Mouse (Mus musculus): ENCODE data around the gene Fbxl17. TPM values are rescaled to one million over a fixed set of nuclear protein-coding genes. Genes with fewer than 3 reads are reported as not detected.

Fbxl17 gene
- polyA plus RNA-seq, 1 experiment from 2014 or later, result 12.0 TPM

DNA sequence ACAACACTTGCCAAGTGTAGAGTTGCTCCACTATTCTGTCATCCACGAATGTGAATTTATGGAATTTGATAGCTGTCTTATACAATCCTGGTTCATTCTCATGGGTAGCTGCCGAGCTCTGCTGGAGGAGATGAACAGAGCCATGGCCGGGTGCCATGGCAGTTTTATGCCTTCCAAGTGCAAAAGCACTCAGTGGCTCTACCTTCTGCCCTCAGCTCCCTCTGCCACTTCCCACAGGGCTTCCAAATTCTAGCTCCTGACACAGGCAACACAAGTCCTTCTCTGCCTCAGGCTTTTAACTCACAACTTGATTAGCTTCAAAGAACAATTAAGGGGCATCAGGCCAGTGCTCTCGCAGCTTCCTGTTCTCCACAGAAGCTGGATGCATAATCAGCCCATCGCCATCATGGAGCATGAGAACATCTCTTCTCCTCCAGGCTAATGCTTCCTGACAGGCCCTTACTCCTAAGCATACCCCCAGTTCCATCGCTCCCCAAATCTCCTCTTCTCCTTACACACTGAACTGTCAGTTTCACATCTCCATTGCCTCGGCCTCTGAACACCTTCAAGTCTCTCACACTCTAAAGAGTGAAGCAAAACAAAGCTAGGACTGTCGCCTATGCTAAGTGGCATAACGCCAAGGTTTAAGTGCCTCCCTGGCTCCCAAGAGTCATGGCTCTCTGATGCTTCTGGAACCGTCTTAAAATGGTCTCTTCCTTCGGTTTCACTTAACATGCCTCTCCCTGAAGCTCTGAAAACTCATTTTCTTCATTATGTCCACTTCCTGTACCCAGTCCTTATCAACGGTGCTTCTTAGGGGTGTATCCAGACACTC is 184.0 kb downstream of the Fbxl17 start:
- Histone ChIP-seq H3K27ac (no peak overlapping the region), H3K9me3 (no peaks in the 10 kb centered on the region), H3K4me1 (replicated peaks) (peaks cover 14% of the 10 kb centered on the region; the same call in 1 of the 2 replicates), H3K9ac (no peak overlapping the region), H3K27me3 (no peaks in the 10 kb centered on the region), H3K4me2 (no peak overlapping the region), H3K4me3 (no peak overlapping the region), H3K36me3 (no peaks in the 10 kb centered on the region)
- 82% methylated on average over 12 of the region's 12 CpGs for WGBS
- ATAC-seq (ENCODE audit: low FRiP score), result no peak

DNA sequence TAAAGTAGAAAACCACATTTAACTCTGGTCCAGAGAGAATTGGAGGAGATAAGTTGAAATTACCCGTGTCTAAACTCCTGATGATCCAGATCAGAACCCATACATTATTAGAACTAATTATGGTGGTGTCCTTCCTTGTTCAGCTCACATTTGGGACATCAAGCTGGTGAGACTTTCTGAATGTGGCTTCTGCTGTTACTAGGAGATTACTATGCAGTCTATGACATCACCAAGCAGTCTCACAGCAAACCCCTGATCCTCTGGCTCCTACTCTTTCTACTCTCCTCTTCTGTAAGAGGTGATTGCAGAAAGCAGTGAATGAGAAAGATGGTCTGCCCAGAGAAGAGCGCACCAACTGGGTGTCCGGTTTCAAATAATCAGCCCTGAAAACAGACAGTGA is 187.0 kb downstream of the Fbxl17 start:
- H3K27me3 ChIP-seq, result no peaks in the 10 kb centered on the region
- H3K4me2 ChIP-seq, result no peak overlapping the region
- peaks cover 14% of the 10 kb centered on the region; the same call in 1 of the 2 replicates for H3K4me1 ChIP-seq (replicated peaks)
- H3K27ac ChIP-seq, result no peak overlapping the region
- no peak for ATAC-seq (ENCODE audit: low FRiP score)
- no peak overlapping the region for H3K9ac ChIP-seq
- H3K36me3 ChIP-seq, result no peaks in the 10 kb centered on the region
- WGBS, result 98% methylated on average over 3 of the region's 3 CpGs
- H3K9me3 ChIP-seq, result no peaks in the 10 kb centered on the region
- H3K4me3 ChIP-seq, result no peak overlapping the region

DNA sequence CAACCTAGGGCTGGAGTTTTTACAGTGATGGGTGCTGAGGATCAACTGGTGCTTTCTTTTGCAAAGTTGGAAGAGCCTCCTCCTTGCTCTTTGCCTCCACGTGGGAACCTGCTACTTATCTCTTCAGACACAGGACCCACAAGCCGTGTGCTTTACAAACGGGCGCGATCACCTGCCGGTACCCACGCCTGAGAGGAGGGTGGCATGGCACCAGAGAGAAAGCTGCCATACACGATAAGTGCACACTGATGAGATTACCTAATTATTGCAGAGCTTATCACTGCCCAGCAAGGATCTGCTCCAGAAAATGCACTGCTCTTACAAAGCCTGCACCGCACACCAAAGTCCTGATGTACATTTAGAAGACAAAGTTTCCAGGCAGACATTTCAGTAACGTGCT is 187.5 kb downstream of the Fbxl17 start:
- Histone ChIP-seq H3K9me3 (no peaks in the 10 kb centered on the region), H3K4me3 (no peak overlapping the region), H3K27ac (no peak overlapping the region), H3K4me1 (replicated peaks) (peaks cover 9% of the 10 kb centered on the region; the same call in 1 of the 2 replicates), H3K36me3 (no peaks in the 10 kb centered on the region), H3K4me2 (no peak overlapping the region), H3K9ac (no peak overlapping the region), H3K27me3 (no peaks in the 10 kb centered on the region)
- no peak for ATAC-seq (ENCODE audit: low FRiP score)
- 88% methylated on average over 10 of the region's 10 CpGs for WGBS

DNA sequence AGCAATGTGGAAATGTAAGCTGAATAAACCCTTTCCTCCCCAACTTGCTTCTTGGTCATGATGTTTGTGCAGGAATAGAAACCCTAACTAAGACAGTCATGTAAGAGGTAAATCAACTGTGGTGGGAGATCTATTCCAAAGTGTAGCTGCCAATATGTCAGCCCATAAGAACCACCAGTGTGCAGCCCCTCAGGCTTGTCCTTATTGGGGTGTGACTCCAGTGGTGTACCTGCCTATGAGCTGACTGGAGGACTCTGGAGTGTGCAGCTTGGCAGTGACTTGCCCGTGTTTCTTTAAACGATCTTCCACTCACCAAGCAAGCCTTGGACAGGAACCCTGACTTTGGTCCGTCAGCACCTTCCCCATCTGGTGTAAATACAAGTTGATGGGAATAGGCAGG is 188.2 kb downstream of the Fbxl17 start:
- Histone ChIP-seq H3K36me3 (no peaks in the 10 kb centered on the region), H3K27ac (no peak overlapping the region), H3K27me3 (no peaks in the 10 kb centered on the region), H3K4me2 (no peak overlapping the region), H3K4me3 (no peak overlapping the region), H3K9me3 (no peaks in the 10 kb centered on the region), H3K9ac (no peak overlapping the region), H3K4me1 (replicated peaks) (peaks cover 9% of the 10 kb centered on the region; the same call in 1 of the 2 replicates)
- no peak for ATAC-seq (ENCODE audit: low FRiP score)
- WGBS, result 84% methylated on average over 3 of the region's 3 CpGs

DNA sequence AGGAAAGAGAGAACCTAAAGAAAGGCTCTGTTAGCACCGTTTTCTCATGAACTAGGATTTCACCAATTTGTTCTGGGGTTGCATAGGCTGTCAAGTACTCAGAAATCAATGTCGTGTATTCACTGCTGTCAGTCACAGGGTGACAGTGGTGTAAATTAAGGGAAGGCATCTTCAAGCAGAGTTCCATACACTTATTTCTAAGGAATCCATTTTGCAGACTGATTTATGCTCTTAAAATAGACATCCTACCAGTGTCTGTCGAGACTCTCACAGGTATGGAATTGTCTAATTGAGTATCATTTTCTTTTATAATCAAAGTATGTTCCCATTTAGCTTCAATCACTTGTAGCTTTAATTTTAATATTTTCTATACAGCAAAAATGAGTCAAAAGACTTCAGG is 189.8 kb downstream of the Fbxl17 start:
- H3K4me1 ChIP-seq (replicated peaks), result 0 out of 2 replicates have a peak, but pooled peaks cover 3% of the 10 kb centered on the region
- ATAC-seq (ENCODE audit: low FRiP score), result no peak
- H3K4me2 ChIP-seq, result no peak overlapping the region
- WGBS, result 67% methylated on average over 3 of the region's 3 CpGs
- H3K4me3 ChIP-seq, result no peak overlapping the region
- no peaks in the 10 kb centered on the region for H3K27me3 ChIP-seq
- no peaks in the 10 kb centered on the region for H3K9me3 ChIP-seq
- no peaks in the 10 kb centered on the region for H3K36me3 ChIP-seq
- H3K27ac ChIP-seq, result no peak overlapping the region
- no peak overlapping the region for H3K9ac ChIP-seq

DNA sequence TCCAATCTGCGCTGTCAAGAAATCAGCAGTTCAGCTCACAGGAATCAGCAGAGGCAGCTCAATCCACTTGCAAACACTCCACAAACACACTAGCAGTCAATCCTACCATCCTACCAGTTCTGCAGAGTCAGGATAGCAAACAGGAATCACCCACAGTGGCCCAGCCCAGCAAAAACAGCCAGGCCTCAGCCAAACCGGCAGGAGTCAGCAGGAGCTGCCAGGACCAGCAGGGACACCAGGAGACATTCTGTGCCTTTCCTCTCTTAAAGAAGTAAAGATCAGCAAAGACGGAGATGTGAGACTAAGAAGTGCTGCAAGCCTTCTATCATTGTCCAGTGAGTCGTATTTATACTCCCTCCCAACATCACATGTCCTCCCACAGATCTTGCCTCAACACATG is 196.0 kb downstream of the Fbxl17 start:
- no peak for ATAC-seq (ENCODE audit: low FRiP score)
- Histone ChIP-seq H3K9ac (no peak overlapping the region), H3K27ac (no peak overlapping the region), H3K4me3 (no peak overlapping the region), H3K4me2 (no peak overlapping the region), H3K4me1 (replicated peaks) (peaks cover 26% of the 10 kb centered on the region), H3K27me3 (no peaks in the 10 kb centered on the region), H3K36me3 (no peaks in the 10 kb centered on the region), H3K9me3 (no peaks in the 10 kb centered on the region)
- WGBS, result 39% methylated on average over 4 of the region's 4 CpGs

DNA sequence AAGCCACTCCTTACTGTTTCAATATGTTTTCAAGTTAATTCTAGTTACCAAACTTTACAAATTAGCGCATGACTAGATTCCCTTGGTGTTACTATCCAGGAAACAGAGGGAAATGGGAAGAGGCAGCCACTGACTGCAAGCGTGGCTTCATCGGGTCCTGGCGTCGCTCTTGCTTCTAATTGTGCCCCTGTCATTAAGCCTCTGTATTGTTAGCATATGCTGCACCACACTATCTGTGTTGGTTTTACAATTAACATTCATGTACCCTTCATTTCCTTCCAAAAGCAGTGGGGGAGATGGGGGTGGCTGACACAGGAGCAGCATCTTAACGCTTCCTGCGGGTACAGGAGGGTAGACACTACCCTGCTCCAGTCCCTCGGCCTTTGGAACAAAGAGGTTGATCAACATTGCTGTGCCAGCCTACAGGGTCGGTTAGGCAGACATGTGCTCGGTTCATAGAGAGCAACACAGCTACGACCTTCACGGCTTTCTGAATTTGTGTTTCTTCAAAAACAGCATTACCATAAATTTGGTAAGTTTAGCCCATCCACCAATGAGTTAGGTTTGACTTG is 197.9 kb downstream of the Fbxl17 start:
- no peaks in the 10 kb centered on the region for H3K9me3 ChIP-seq
- peak; percentile 43 for ATAC-seq (ENCODE audit: low FRiP score)
- H3K27me3 ChIP-seq, result no peaks in the 10 kb centered on the region
- no peak overlapping the region for H3K4me3 ChIP-seq
- H3K4me1 ChIP-seq (replicated peaks), result peaks cover 26% of the 10 kb centered on the region
- H3K9ac ChIP-seq, result no peak overlapping the region
- 45% methylated on average over 12 of the region's 12 CpGs for WGBS
- no peaks in the 10 kb centered on the region for H3K36me3 ChIP-seq
- H3K27ac ChIP-seq, result no peak overlapping the region
- H3K4me2 ChIP-seq, result no peak overlapping the region

DNA sequence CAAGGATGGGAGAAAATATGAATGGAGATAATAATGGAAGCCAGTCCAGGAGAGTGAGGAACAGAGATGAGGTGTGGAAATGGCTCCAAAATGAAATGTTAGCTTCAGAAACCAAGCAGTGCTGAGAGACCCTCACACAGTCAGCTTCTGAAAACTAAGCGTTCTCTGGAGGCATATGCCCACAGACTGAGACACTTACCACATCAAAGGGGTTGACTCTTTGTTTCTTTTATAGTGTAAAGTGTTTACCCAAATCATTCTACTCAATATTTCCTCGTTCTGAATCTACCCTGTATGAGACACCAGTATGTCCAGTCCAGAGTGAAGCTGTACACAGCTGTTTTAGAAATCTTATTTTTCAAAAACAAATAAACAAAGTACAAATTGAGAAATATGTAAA is 204.3 kb downstream of the Fbxl17 start:
- H3K27me3 ChIP-seq, result no peaks in the 10 kb centered on the region
- H3K9ac ChIP-seq, result no peak overlapping the region
- no peaks in the 10 kb centered on the region for H3K9me3 ChIP-seq
- no peak for ATAC-seq (ENCODE audit: low FRiP score)
- H3K4me1 ChIP-seq (replicated peaks), result 0 out of 2 replicates have a peak, but pooled peaks cover 4% of the 10 kb centered on the region
- H3K4me3 ChIP-seq, result no peak overlapping the region
- 46% methylated on average over 2 of the region's 2 CpGs for WGBS
- no peak overlapping the region for H3K4me2 ChIP-seq
- no peaks in the 10 kb centered on the region for H3K36me3 ChIP-seq
- no peak overlapping the region for H3K27ac ChIP-seq

DNA sequence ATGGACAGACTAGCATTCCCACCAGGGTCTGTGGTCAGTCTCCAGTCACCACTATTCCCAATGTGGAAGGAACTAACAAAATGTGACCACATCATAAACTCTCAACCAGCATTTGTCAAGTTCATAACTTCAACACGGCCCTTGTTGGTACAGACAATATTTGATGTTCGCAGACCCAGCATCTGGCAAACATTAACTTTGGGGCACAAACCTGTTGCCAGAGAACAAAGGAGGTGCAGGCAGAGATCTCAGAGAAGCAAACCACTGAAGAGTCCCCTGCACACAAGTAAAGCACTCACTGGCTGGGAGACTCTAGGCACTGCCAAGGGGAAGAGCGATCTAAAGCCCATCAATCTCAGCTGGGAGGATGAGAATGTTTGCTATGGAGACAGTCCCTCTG is 204.9 kb downstream of the Fbxl17 start:
- H3K4me3 ChIP-seq, result no peak overlapping the region
- 36% methylated on average over 3 of the region's 3 CpGs for WGBS
- H3K9me3 ChIP-seq, result no peaks in the 10 kb centered on the region
- H3K4me2 ChIP-seq, result no peak overlapping the region
- 0 out of 2 replicates have a peak, but pooled peaks cover 4% of the 10 kb centered on the region for H3K4me1 ChIP-seq (replicated peaks)
- no peaks in the 10 kb centered on the region for H3K27me3 ChIP-seq
- no peak for ATAC-seq (ENCODE audit: low FRiP score)
- H3K27ac ChIP-seq, result no peak overlapping the region
- H3K36me3 ChIP-seq, result no peaks in the 10 kb centered on the region
- no peak overlapping the region for H3K9ac ChIP-seq

DNA sequence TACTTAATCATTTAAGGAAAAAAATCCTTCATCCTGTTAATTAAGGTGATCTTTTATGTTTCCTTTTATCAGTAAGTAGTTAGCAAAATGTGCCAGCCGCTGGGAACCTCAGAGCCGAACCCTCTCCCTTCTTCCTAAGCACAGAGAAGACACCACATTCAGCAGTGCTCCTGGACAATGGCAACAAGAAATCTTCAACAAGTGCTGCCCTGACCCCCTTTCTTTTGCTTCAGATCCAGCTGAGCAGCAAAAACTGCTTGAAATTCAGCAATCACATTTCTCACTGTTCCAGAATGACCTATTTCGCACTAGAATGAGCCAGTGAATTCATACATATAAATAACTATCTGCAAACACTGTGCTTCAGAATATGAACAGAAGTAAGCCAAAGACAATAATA is 205.8 kb downstream of the Fbxl17 start:
- Histone ChIP-seq H3K36me3 (no peaks in the 10 kb centered on the region), H3K4me3 (no peak overlapping the region), H3K9me3 (no peaks in the 10 kb centered on the region), H3K4me1 (replicated peaks) (0 out of 2 replicates have a peak, but pooled peaks cover 4% of the 10 kb centered on the region), H3K4me2 (no peak overlapping the region), H3K9ac (no peak overlapping the region), H3K27ac (no peak overlapping the region), H3K27me3 (no peaks in the 10 kb centered on the region)
- 17% methylated on average over 3 of the region's 3 CpGs for WGBS
- ATAC-seq (ENCODE audit: low FRiP score), result no peak

DNA sequence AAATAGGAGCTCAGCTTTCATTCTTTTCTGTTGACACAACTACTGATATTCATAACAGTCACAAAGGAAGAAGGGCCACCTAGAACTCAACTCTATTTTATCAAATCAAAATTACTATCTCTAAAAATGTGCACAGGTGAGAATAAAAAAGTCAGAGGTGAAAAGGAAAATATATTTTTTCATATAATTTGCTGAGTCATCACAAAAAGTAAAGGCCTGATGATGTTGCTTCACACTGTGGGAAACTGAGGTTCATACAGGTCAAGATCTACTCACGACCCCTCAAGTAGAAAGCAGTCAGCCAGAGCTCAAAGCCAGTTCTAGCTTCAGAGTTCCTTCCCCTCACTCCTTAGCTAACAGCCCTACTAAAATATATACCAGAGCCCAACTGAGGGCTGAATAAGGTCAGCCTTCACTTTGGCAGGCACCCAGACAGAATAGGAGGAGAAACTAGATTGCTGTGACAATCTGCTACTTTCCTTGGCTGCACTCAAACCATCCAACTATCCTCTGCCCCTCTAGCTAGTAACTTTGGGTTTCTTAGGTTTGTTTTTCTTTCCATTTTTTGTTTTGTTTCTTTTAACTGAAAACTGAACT is 210.4 kb downstream of the Fbxl17 start:
- no peak for ATAC-seq (ENCODE audit: low FRiP score)
- Histone ChIP-seq H3K36me3 (no peaks in the 10 kb centered on the region), H3K27ac (no peak overlapping the region), H3K9ac (no peak overlapping the region), H3K4me2 (no peak overlapping the region), H3K4me3 (no peak overlapping the region), H3K4me1 (replicated peaks) (peaks cover 21% of the 10 kb centered on the region), H3K27me3 (no peaks in the 10 kb centered on the region), H3K9me3 (no peaks in the 10 kb centered on the region)
- WGBS, result 91% methylated on average over 1 of the region's 1 CpGs

DNA sequence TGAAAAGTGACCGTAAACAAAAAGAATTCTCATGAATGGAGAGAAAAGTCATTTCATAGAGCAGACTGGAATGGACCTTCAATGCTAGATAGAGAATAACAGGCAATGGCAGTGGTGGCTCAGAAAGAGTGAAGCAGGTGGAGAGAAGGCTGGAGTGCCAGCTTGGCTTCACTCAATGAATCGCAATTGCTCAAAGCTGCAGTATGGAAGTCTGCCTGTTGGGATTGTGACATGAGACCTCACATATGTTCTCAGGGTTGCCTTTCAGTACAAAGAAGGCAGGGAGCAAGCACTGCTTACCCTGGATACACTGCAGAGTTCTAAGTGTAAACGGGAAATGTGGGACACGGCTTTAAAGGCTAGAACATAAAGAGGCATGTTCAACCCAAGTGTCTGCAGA is 211.0 kb downstream of the Fbxl17 start:
- Histone ChIP-seq H3K4me1 (replicated peaks) (peaks cover 21% of the 10 kb centered on the region), H3K27ac (no peak overlapping the region), H3K36me3 (no peaks in the 10 kb centered on the region), H3K27me3 (no peaks in the 10 kb centered on the region), H3K4me3 (no peak overlapping the region), H3K4me2 (no peak overlapping the region), H3K9ac (no peak overlapping the region), H3K9me3 (no peaks in the 10 kb centered on the region)
- ATAC-seq (ENCODE audit: low FRiP score), result no peak
- WGBS, result 91% methylated on average over 4 of the region's 4 CpGs

All from hindbrain, embryonic 13.5 days (tissue).